In genomic region chr4:43389390-43389789, GRCm38 (mm10) we compare ENCODE assay signal across 18 mouse cellular contexts. TPM values are rescaled to one million over a fixed set of nuclear protein-coding genes. Genes with fewer than 3 reads are reported as not detected.
DNase-seq lines count a peak whose midpoint lies in the region; ATAC-seq and TF ChIP-seq lines count a peak whose summit lies in the region.
"Had no signal": no experiment of that assay in that cellular context is flagged by ENCODE, and none has a peak within 500 bp of the region (broad histone marks: within the 10 kb centered on the region; RNA-seq: fewer than 3 reads in every experiment).

No protein-coding gene starts in this region.

- DNase-seq in heart, postnatal 14 days = no peak
- DNase-seq in kidney, adult 2 months = no peak
- no peak for DNase-seq in kidney, adult 8-10 months
- no peak for DNase-seq in lung, postnatal 4 days
- no peak for DNase-seq in hindbrain, postnatal 0 days (ENCODE audit: low spot score)
- DNase-seq: B cell, adult 2 months; cerebellum, adult 8-10 months; gastrocnemius, postnatal 25 days; right cerebral cortex, postnatal 25 days; thymus, adult 2 months had no signal

- H3K4me3 ChIP-seq in heart, embryonic 11.5 days (ENCODE audit: low read depth, low read length) = no peak overlapping the region
- H3K4me3 ChIP-seq in kidney, adult 2 months (ENCODE audit: insufficient read depth, low read depth, low read length) = no peak overlapping the region
- H3K4me3 ChIP-seq in lung, embryonic 16.5 days (ENCODE audit: low read length) = no peak overlapping the region
- H3K4me3 ChIP-seq in hindbrain, postnatal 0 days (ENCODE audit: low read length) = no peak overlapping the region
- H3K4me3 ChIP-seq: embryonic facial prominence, embryonic 10.5 days; stomach, embryonic 15.5 days had no signal

- H3K36me3 ChIP-seq in heart, embryonic 11.5 days (ENCODE audit: control insufficient read depth, insufficient read depth, low read length) = no peaks in the 10 kb centered on the region
- H3K36me3 ChIP-seq in kidney, adult 2 months (ENCODE audit: control insufficient read depth, insufficient read depth, low read length) = no peaks in the 10 kb centered on the region
- H3K36me3 ChIP-seq in lung, embryonic 16.5 days (ENCODE audit: control insufficient read depth, insufficient read depth, low read length) = no peaks in the 10 kb centered on the region
- H3K36me3 ChIP-seq in hindbrain, postnatal 0 days (ENCODE audit: insufficient read depth, low read length) = no peaks in the 10 kb centered on the region
- H3K36me3 ChIP-seq: embryonic facial prominence, embryonic 10.5 days; stomach, embryonic 15.5 days had no signal

- intact Hi-C loops in heart, postnatal 14 days (cut with DNase I) = no loop called here

- no peaks in the 10 kb centered on the region for H3K9me3 ChIP-seq in heart, embryonic 11.5 days (replicated peaks; ENCODE audit: control insufficient read depth, low read length)
- H3K9me3 ChIP-seq in lung, embryonic 16.5 days (ENCODE audit: control insufficient read depth, low read length) = no peaks in the 10 kb centered on the region
- H3K9me3 ChIP-seq in hindbrain, postnatal 0 days (ENCODE audit: low read length) = no peaks in the 10 kb centered on the region
- H3K9me3 ChIP-seq: embryonic facial prominence, embryonic 10.5 days; stomach, embryonic 15.5 days had no signal

- no peak for TF ChIP-seq POLR2A in kidney, adult 2 months (IDR thresholded peaks at IDR 0.05; ENCODE audit: low read depth, low read length)

- ATAC-seq in heart, embryonic 11.5 days (replicated peaks; ENCODE audit: insufficient number of reproducible peaks, low FRiP score, low TSS enrichment) = no peak
- no peak for ATAC-seq in lung, embryonic 16.5 days (ENCODE audit: low read depth)
- no peak for ATAC-seq in hindbrain, postnatal 0 days
- ATAC-seq: forebrain, embryonic 14.5 days had no signal

- no peak overlapping the region for H3K9ac ChIP-seq in heart, embryonic 11.5 days (ENCODE audit: low read depth, low read length)
- no peak overlapping the region for H3K9ac ChIP-seq in lung, embryonic 16.5 days (ENCODE audit: low read length)
- no peak overlapping the region for H3K9ac ChIP-seq in hindbrain, postnatal 0 days (replicated peaks; ENCODE audit: low read length)
- H3K9ac ChIP-seq: stomach, embryonic 15.5 days had no signal

- TF ChIP-seq CTCF in kidney, adult 2 months (conservative IDR thresholded peaks at IDR 0.05; ENCODE audit: insufficient read depth, insufficient read length, low read depth, low read length) = no peak
- TF ChIP-seq CTCF in hindbrain, postnatal 0 days (IDR thresholded peaks at IDR 0.05; ENCODE audit: low read depth) = no peak

- WGBS in heart, embryonic 11.5 days (ENCODE audit: insufficient replicate concordance) = 58% methylated on average over 2 of the region's 2 CpGs
- WGBS in kidney, adult 2 months = 49% methylated on average over 2 of the region's 2 CpGs
- 51% methylated on average over 2 of the region's 2 CpGs for WGBS in lung, embryonic 16.5 days
- WGBS in hindbrain, postnatal 0 days = 91% methylated on average over 2 of the region's 2 CpGs

- H3K27me3 ChIP-seq in heart, embryonic 11.5 days (ENCODE audit: control insufficient read depth, insufficient read depth, low read length) = no peaks in the 10 kb centered on the region
- no peaks in the 10 kb centered on the region for H3K27me3 ChIP-seq in kidney, adult 2 months (replicated peaks; ENCODE audit: control insufficient read depth, insufficient read depth, low read length)
- no peaks in the 10 kb centered on the region for H3K27me3 ChIP-seq in lung, embryonic 16.5 days (ENCODE audit: control insufficient read depth, insufficient read depth, low read depth, low read length)
- H3K27me3 ChIP-seq in hindbrain, postnatal 0 days (ENCODE audit: insufficient read depth, low read length) = no peaks in the 10 kb centered on the region
- H3K27me3 ChIP-seq: stomach, embryonic 15.5 days had no signal

- H3K4me2 ChIP-seq in heart, embryonic 11.5 days = no peak overlapping the region
- H3K4me2 ChIP-seq in lung, embryonic 16.5 days (ENCODE audit: low read depth, low read length) = no peak overlapping the region
- H3K4me2 ChIP-seq in hindbrain, postnatal 0 days (ENCODE audit: low read depth, low read length) = no peak overlapping the region
- H3K4me2 ChIP-seq: midbrain, embryonic 11.5 days; stomach, embryonic 15.5 days had no signal

- peaks cover 13% of the 10 kb centered on the region for H3K4me1 ChIP-seq in heart, embryonic 11.5 days (ENCODE audit: control insufficient read depth, insufficient read depth, low read length)
- peaks cover 20% of the 10 kb centered on the region; the same call in 1 of the 2 replicates for H3K4me1 ChIP-seq in kidney, adult 2 months (ENCODE audit: control insufficient read depth, insufficient read depth, low read length)
- H3K4me1 ChIP-seq in lung, embryonic 16.5 days (replicated peaks; ENCODE audit: control insufficient read depth, insufficient read depth, low read length) = peaks cover 24% of the 10 kb centered on the region
- H3K4me1 ChIP-seq in hindbrain, postnatal 0 days (ENCODE audit: insufficient read depth, low read length) = no peaks in the 10 kb centered on the region

- peak overlapping the region; percentile 50 for H3K27ac ChIP-seq in heart, embryonic 11.5 days (ENCODE audit: low read depth, low read length)
- peak overlapping the region; percentile 77 for H3K27ac ChIP-seq in kidney, adult 2 months (ENCODE audit: insufficient read depth, low read depth, low read length)
- peak overlapping the region; percentile 56 for H3K27ac ChIP-seq in lung, embryonic 16.5 days (ENCODE audit: low read length)
- no peak overlapping the region for H3K27ac ChIP-seq in hindbrain, postnatal 0 days
- H3K27ac ChIP-seq: macrophage; stomach, embryonic 15.5 days had no signal

RNA-seq across cellular contexts. Expression of gene Rusc2, which starts 7.6 kb away (rescaled TPM):
- 6.3 and 7.8 TPM in 2 replicates for polyA plus RNA-seq in heart, embryonic 11.5 days (2014; fragmentation: Nextera tagmentation; extraction: Ambion mirVana)
- 10 to 100 TPM; 43.8 to 51.1 TPM for total RNA-seq in heart, postnatal 14 days (2021)
- polyA plus RNA-seq in kidney, adult 2 months (2012; rRNA removed) = 15.5 and 17.3 TPM in 2 replicates
- polyA plus RNA-seq in lung, embryonic 16.5 days (2015; fragmentation: Nextera tagmentation; extraction: Ambion mirVana) = 12.9 and 15.1 TPM in 2 replicates
- total RNA-seq in hindbrain, postnatal 0 days (2014; rRNA removed) = 151 and 189 TPM in 2 replicates
- 51.3 and 63.8 TPM in 2 replicates for polyA plus RNA-seq in hindbrain, postnatal 0 days (2015; fragmentation: Nextera tagmentation; extraction: Ambion mirVana)

RNA-seq across cellular contexts. Expression of gene Fam166b, which starts 39.5 kb away (rescaled TPM):
- 0.23 TPM in 1 of 2 replicates, not detected in the other for polyA plus RNA-seq in heart, embryonic 11.5 days (2014; fragmentation: Nextera tagmentation; extraction: Ambion mirVana)
- total RNA-seq in heart, postnatal 14 days (2021) = under 1 TPM in 1 of 2 experiments, not detected in 1; 0.38 TPM
- 1.3 and 1.6 TPM in 2 replicates for polyA plus RNA-seq in kidney, adult 2 months (2012; rRNA removed)
- 0.87 and 1.4 TPM in 2 replicates for polyA plus RNA-seq in lung, embryonic 16.5 days (2015; fragmentation: Nextera tagmentation; extraction: Ambion mirVana)
- total RNA-seq in hindbrain, postnatal 0 days (2014; rRNA removed) = 0.61 and 1.4 TPM in 2 replicates
- 1.6 TPM in 2 replicates for polyA plus RNA-seq in hindbrain, postnatal 0 days (2015; fragmentation: Nextera tagmentation; extraction: Ambion mirVana)
- total RNA-seq: common myeloid progenitor, adult 5-6 weeks; gastrocnemius, postnatal 25 days had no signal
- polyA plus RNA-seq: embryonic facial prominence, embryonic 10.5 days; macrophage had no signal

RNA-seq across cellular contexts. Expression of gene Tesk1, which starts 52.3 kb away (rescaled TPM):
- polyA plus RNA-seq in heart, embryonic 11.5 days (2014; fragmentation: Nextera tagmentation; extraction: Ambion mirVana) = 5.0 and 6.1 TPM in 2 replicates
- total RNA-seq in heart, postnatal 14 days (2021) = 10 to 100 TPM; 32.3 to 35.7 TPM
- polyA plus RNA-seq in kidney, adult 2 months (2012; rRNA removed) = 59.0 and 72.5 TPM in 2 replicates
- polyA plus RNA-seq in lung, embryonic 16.5 days (2015; fragmentation: Nextera tagmentation; extraction: Ambion mirVana) = 2.2 and 3.4 TPM in 2 replicates
- total RNA-seq in hindbrain, postnatal 0 days (2014; rRNA removed) = 157 and 171 TPM in 2 replicates
- 16.2 and 17.8 TPM in 2 replicates for polyA plus RNA-seq in hindbrain, postnatal 0 days (2015; fragmentation: Nextera tagmentation; extraction: Ambion mirVana)
